In the genomic region with DNA sequence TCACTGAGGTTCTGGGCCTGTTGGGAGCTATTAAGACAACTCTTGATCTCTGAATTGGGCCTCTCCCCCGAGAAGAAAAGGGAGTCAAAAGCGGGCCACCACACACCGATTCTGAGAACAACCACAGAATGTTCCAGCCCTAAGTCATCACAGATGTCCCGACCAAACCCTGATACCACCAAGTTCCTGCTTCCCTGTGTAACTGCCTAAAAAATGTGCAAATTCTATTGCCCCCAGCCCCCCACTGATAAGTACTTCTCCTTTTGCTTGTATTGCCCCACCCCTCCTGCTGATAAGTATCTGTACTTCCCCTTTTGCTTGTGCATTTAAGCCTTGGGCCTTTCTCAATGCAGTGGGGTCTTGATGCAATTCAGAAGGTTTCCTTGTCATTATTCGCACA, we compare ENCODE assay signal across 13 mouse cellular contexts. TPM values are rescaled to one million over a fixed set of nuclear protein-coding genes. Genes with fewer than 3 reads are reported as not detected.
"Had no signal": no experiment of that assay in that cellular context is flagged by ENCODE, and none has a peak within 500 bp of the region (broad histone marks: within the 10 kb centered on the region; RNA-seq: fewer than 3 reads in every experiment).

No protein-coding gene starts in this region.

RNA-seq across cellular contexts. Expression of a gene that starts 1.7 kb away (rescaled TPM):
- total RNA-seq: megakaryocyte-erythroid progenitor cell, adult 5-6 weeks; midbrain, postnatal 0 days; monocyte, adult 5-6 weeks; neutrophil, adult 5-6 weeks had no signal
- polyA plus RNA-seq: neural tube, embryonic 14.5 days had no signal

RNA-seq across cellular contexts. Expression of a gene that starts 15.3 kb away (rescaled TPM):
- total RNA-seq: midbrain, postnatal 0 days had no signal
- polyA plus RNA-seq: lung, embryonic 14.5 days; midbrain, embryonic 13.5 days; midbrain, embryonic 15.5 days; midbrain, postnatal 0 days; neural tube, embryonic 12.5 days; neural tube, embryonic 14.5 days; stomach, embryonic 14.5 days had no signal

RNA-seq across cellular contexts. Expression of a gene that starts 37.3 kb away (rescaled TPM):
- total RNA-seq: megakaryocyte, adult 5-6 weeks; megakaryocyte-erythroid progenitor cell, adult 5-6 weeks; midbrain, postnatal 0 days; monocyte, adult 5-6 weeks; neutrophil, adult 5-6 weeks had no signal
- polyA plus RNA-seq: lung, embryonic 14.5 days; lung, embryonic 16.5 days; midbrain, embryonic 10.5 days; midbrain, embryonic 13.5 days; midbrain, postnatal 0 days; neural tube, embryonic 12.5 days; neural tube, embryonic 14.5 days; stomach, embryonic 14.5 days had no signal
